ENCODE assay signal across 9 mouse cellular contexts in the genomic region with DNA sequence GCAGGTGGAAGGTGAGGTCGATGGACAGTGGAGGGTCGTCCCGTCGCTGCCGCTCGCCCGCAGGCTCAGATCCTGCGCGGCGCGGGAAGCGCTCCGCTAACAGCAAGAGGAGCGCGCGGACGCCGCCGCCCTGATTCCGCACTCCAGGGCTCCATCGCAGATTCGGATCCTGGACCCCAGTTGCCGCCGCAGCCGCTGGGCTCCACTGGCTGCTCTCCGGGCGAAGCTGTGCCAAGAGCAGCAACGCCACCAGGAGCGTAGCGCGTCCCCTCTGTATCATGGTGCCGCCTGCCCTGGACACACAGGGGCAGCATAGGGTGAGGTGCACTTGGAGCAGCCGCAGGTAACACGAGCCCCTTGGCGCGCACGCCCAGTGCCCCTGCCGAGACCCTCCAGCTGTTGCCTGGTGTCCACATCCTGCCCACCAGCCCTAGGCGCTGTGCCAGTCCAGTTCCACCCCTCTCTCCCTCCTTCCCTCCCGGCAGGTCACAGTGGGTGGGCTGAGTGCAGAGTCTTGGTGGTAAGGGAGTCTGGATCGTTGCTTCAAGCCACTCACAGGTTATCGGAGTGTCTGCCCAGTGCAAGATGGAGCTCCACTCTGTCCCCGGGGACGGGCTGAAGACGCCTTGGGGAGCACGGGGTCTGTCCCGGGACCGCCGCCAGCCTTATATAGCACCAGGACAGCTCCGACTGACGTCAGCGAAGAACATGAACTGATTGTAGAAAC. TPM values are rescaled to one million over a fixed set of nuclear protein-coding genes. Genes with fewer than 3 reads are reported as not detected.
DNase-seq lines count a peak whose midpoint lies in the region; ATAC-seq lines count a peak whose summit lies in the region.
"Had no signal": no experiment of that assay in that cellular context is flagged by ENCODE, and none has a peak within 500 bp of the region (broad histone marks: within the 10 kb centered on the region; RNA-seq: fewer than 3 reads in every experiment).

A gene (minus strand): TSS at position 589 of the 727 bp plus-strand sequence.

- H3K4me3 ChIP-seq in kidney, embryonic 15.5 days (replicated peaks) = peak within 1 kb of the TSS; percentile 33
- H3K4me3 ChIP-seq in heart, embryonic 16.5 days (ENCODE audit: low read length) = peak within 1 kb of the TSS; percentile 31
- peak within 1 kb of the TSS; percentile 26 for H3K4me3 ChIP-seq in midbrain, embryonic 14.5 days (replicated peaks; ENCODE audit: low read depth, low read length)

- no peak within 1 kb of the TSS for H3K9ac ChIP-seq in kidney, embryonic 15.5 days
- no peak within 1 kb of the TSS for H3K9ac ChIP-seq in heart, embryonic 16.5 days (ENCODE audit: low read length)
- no peak within 1 kb of the TSS; the same call in 1 of the 2 replicates for H3K9ac ChIP-seq in midbrain, embryonic 14.5 days (replicated peaks; ENCODE audit: low read length)

- no peak within 1 kb of the TSS for H3K27ac ChIP-seq in kidney, embryonic 15.5 days
- H3K27ac ChIP-seq in heart, embryonic 16.5 days (ENCODE audit: low read length) = no peak within 1 kb of the TSS
- H3K27ac ChIP-seq in midbrain, embryonic 14.5 days (replicated peaks; ENCODE audit: low read depth, low read length) = no peak within 1 kb of the TSS

- whole genome bisulfite sequencing in kidney, embryonic 15.5 days = 1% methylated on average over 52 of the region's 52 CpGs
- WGBS in heart, embryonic 16.5 days = 2% methylated on average over 52 of the region's 52 CpGs
- WGBS in midbrain, embryonic 14.5 days = 1% methylated on average over 52 of the region's 52 CpGs

- H3K4me2 ChIP-seq in kidney, embryonic 15.5 days = peak within 1 kb of the TSS; percentile 57
- peak within 1 kb of the TSS; percentile 58 for H3K4me2 ChIP-seq in heart, embryonic 16.5 days (ENCODE audit: low read depth, low read length)
- H3K4me2 ChIP-seq in midbrain, embryonic 14.5 days (ENCODE audit: low read length) = peak within 1 kb of the TSS; percentile 50

- no peaks in the 10 kb centered on the region for H3K9me3 ChIP-seq in kidney, embryonic 15.5 days (replicated peaks)
- no peaks in the 10 kb centered on the region for H3K9me3 ChIP-seq in heart, embryonic 16.5 days (replicated peaks; ENCODE audit: control insufficient read depth, low read length)
- no peaks in the 10 kb centered on the region for H3K9me3 ChIP-seq in midbrain, embryonic 14.5 days (ENCODE audit: control insufficient read depth, low read length)

- H3K4me1 ChIP-seq in kidney, embryonic 15.5 days = peaks cover 24% of the 10 kb centered on the region
- H3K4me1 ChIP-seq in heart, embryonic 16.5 days (ENCODE audit: control insufficient read depth, insufficient read depth, low read length) = peaks cover 17% of the 10 kb centered on the region
- 0 out of 2 replicates have a peak, but pooled peaks cover 2% of the 10 kb centered on the region for H3K4me1 ChIP-seq in midbrain, embryonic 14.5 days (ENCODE audit: control insufficient read depth, insufficient read depth, low read length)

- ATAC-seq in kidney, embryonic 15.5 days (replicated peaks; ENCODE audit: low FRiP score) = peak; percentile 49; the same call in 1 of the 2 replicates
- ATAC-seq in common myeloid progenitor, adult 5-6 weeks (replicated peaks; ENCODE audit: low read depth, poor library complexity, severe bottlenecking) = peak; percentile 12; the same call in 1 of the 2 replicates
- ATAC-seq in heart, embryonic 16.5 days (replicated peaks; ENCODE audit: extremely low read depth, insufficient read depth, low FRiP score) = 0 out of 2 replicates have a peak, but pooled peaks have one; percentile 49
- no peak for ATAC-seq in midbrain, embryonic 14.5 days (ENCODE audit: low FRiP score, low TSS enrichment)

- peaks cover 65% of the 10 kb centered on the region for H3K27me3 ChIP-seq in kidney, embryonic 15.5 days
- peaks cover 47% of the 10 kb centered on the region for H3K27me3 ChIP-seq in heart, embryonic 16.5 days (ENCODE audit: control insufficient read depth, insufficient read depth, low read length)
- H3K27me3 ChIP-seq in midbrain, embryonic 14.5 days (ENCODE audit: control insufficient read depth, insufficient read depth, low read length) = peaks cover 45% of the 10 kb centered on the region

- peaks cover 16% of the 10 kb centered on the region for H3K36me3 ChIP-seq in kidney, embryonic 15.5 days
- peaks cover 10% of the 10 kb centered on the region for H3K36me3 ChIP-seq in heart, embryonic 16.5 days (ENCODE audit: control insufficient read depth, insufficient read depth)
- H3K36me3 ChIP-seq in midbrain, embryonic 14.5 days (ENCODE audit: control insufficient read depth, insufficient read depth, low read length) = peaks cover 2% of the 10 kb centered on the region

- no peak for DNase-seq in kidney, adult 18-20 months
- peak; percentile 36 for DNase-seq in midbrain, embryonic 14.5 days
- no peak for DNase-seq in layer of hippocampus, postnatal 14 days (ENCODE audit: low spot score in 2 of 2)
- DNase-seq in spleen, adult 12 weeks (ENCODE audit: low spot score) = no peak
- no peak for DNase-seq in spleen, postnatal 4 days (ENCODE audit: low spot score in 2 of 2)

RNA-seq across cellular contexts. Expression of the gene that starts here (rescaled TPM):
- polyA plus RNA-seq in kidney, embryonic 15.5 days (2015; fragmentation: Nextera tagmentation; extraction: Ambion mirVana) = not detected in 2 replicates
- not detected in 2 replicates for total RNA-seq in common myeloid progenitor, adult 5-6 weeks (2017)
- not detected in 2 replicates for polyA plus RNA-seq in heart, embryonic 16.5 days (2015; fragmentation: Nextera tagmentation; extraction: Ambion mirVana)
- not detected in 2 replicates for polyA plus RNA-seq in midbrain, embryonic 14.5 days (2014; fragmentation: Nextera tagmentation; extraction: Ambion mirVana)
- not detected for total RNA-seq in layer of hippocampus, postnatal 14 days (2021)
- total RNA-seq: heart, postnatal 10 days had no signal

Comparison
In these comparisons a context has a peak if more than half of its experiments do, and no peak if none do; other contexts are left out.
1. Peak in ATAC-seq, H3K4me3 ChIP-seq and H3K4me2 ChIP-seq in kidney, embryonic 15.5 days; RNA of the gene not detected or under 1 TPM.
2. Peak in ATAC-seq in common myeloid progenitor, adult 5-6 weeks; RNA of the gene not detected or under 1 TPM.
3. Peak in ATAC-seq, H3K4me3 ChIP-seq and H3K4me2 ChIP-seq in heart, embryonic 16.5 days; RNA of the gene not detected or under 1 TPM.
4. Peak in DNase-seq, H3K4me3 ChIP-seq and H3K4me2 ChIP-seq in midbrain, embryonic 14.5 days; RNA of the gene not detected or under 1 TPM.